Mouse (Mus musculus): Measurements from ENCODE around the gene Raly.
A peak's percentile ranks its signal among the peaks of the same experiment; 100 is the strongest.

The Raly gene

DNA sequence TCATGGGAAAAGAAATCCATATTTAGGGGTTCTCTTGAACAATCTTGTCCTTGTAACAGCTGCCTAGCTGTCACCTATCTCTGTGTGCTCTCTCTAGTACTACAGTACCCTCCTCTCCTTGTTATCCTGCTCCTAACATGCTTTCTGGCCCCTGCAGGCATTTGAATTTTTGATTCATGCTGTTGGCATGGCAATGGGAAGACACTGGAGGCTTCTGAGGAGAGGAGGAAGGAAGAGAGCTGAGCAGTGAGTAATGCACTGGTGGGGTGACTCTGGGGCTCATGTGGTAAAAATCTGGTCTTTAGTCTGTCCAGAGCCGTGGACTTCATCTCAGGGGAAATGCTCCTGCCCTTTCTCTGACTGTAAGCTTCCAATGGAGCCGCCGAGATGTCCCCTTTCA is 5.6 kb upstream of the Raly start:
- DNase-seq = no peak

DNA sequence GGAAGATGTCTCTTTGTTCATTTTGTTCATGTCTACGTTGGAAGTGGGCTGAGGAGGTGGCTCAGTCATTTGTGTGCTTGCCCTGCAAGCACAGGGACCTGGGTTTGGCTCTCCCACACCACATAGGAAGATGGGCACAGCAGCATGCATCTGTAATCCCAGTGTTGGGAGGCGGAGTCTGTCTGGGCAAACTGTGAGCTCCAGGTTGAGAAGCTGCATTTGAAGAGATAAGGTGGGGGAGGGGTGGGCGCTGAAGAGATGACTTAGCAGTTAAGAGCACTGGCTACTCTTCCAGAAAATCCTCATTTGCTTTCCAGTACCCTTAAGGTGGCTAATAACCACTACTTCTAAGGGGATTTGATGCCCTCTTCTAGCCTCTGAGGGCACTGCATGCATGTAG is 4.7 kb upstream of the Raly start:
- DNase-seq = no peak

DNA sequence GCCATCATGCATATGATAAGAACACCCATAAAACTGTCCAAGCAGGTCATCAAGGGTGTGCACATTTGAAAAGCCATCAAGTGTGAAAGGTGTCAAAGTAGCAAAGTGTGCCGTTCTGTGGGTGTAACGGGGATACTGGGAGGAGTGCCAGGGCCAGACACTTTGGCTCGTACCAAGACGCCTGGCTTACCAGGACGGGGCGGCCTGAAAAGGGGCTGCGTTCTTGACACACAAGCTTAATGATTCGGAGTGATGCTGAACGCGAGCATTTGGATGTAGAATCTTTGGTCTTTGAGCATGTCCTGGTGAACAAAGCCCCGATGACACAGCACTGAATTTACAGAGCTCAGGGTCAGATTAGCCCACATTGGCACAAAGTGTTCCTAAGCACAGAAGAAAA is 4.1 kb upstream of the Raly start:
- no peak for DNase-seq

DNA sequence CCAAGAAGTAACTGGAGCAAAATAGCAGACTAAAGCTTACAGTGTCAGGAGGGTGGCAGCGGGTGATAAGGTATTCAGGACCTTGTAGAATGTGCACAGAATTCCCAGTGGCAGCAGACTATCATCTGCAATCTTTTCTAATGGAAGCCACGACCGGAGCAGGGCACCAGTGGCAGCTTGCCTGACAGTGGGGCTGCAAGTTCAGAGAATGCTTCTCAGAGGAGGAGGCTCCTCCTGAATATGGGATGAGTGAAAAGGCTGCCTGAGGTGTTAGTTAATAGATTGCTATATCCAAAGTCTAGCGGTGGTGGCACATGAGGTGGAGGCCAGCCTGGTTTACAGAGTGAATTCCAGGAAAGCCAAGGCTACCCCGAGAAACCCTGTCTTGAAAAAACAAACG is 1.5 kb upstream of the Raly start:
- DNase-seq = no peak

DNA sequence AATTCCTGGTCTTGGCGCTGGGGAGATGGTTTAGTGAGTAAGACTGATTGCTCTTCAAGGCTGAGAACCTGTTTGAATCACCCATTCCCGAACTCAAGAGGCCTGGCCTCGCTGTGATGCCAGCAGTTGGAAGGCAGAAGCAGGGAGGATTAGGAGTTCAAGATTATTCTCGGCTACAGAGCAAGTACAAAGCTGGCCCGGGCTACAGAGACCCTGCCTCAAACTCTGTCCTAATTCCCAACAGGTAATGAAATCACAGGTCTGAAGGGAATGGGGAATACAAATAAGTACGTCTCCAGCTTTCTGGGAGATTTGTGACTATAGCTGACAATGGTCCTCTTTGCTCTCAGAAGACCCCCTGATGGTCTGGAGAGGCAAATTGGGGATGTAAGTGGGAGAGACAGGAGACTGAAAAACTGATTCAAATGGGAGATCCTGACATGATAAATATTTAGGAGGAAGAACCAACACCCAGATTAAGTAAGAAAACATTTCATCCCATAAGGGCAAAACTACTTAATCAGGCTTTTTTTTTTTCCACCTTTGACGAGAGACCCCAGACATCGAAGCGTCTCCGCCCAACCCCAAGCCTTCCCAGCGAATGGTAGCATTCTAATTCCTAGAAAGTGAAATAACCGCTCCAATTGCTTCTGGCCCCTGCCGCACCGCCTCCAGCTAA is 780 bp upstream of the Raly start:
- DNase-seq = no peak

DNA sequence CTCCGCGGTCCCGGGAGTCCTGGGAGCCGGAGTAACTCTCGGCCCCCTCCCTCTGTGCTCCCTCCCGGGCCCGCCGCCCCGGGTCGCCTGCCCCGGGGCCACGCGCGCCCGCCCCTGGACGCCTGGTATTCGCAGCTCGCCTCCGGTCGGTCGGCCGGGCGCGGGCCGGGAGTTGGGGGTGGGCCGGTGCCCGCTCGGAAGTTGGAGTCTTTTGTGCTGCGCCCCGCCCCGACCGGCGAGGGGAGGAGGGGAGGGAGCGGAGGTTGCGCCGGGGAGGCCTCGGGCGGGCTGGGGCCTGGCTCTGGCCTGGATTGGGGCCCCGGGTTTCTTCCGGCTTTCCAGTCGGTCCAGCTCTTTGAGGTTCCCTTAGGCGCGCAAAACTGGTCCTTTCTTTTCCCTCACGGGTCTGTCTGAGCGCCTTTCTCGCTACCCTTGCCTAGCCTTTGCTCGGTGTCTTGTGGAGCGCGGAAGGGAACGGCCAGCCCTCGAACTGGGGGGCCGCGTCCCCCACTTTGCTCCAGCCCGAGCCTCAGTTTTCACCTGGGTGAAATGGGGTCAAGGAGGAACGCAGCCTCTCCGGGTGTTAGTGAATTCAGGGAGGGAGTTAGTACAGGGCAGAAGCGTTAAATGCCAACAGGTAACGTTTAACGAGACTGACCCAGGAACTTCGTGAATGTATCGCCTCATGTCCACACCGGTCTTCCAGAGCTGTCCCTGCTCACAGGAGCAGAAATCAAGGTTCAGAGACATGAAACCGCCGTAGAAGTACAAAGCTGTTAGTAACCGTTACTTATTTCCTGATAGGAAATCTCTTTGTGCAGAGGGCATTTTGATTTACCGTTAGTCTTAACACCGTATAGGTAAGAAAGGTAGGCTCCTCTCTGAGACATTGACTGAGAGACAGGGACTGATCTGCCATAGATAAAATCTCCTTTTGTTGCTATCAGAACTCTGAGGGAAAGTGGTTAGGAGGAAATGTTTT is 1.1 kb downstream of the Raly start:
- peak; percentile 85 for DNase-seq

DNA sequence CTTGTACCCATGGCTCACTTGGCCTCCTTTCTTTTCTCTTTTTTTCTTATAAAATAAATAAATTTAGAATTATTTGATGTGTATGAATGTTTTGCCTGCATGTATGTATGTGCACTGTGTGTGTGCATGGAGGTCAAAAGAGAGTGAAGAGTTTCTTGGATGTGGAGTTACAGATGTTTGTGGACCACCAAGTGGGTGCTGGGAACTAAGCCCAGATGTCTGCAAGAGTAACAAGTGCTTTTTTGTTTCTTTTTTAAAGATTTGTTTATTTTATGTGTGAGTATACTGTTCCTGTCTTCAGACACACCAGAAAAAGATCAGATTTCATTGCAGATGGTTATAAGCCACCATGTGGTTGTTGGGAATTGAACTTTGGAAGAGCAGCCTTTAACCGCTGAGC is 12.5 kb downstream of the Raly start:
- DNase-seq = no peak

DNA sequence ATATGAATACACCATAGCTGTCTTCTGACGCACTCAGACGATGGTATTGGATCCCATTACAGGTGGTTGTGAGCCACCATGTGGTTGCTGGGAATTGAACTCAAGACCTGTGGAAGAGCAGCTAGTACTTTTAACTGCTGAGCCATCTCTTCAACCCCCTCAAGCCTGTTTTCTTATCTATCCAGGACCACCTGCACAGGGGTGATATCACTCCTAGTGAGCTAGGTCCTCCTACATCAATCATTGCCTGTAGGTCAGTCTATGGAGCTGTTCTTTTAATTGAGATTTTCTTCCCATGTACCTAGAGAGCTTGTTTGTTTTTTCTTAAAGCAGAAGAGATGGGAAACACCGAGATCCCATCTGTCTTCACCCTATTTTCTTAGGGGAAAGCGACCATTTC is 12.9 kb downstream of the Raly start:
- no peak for DNase-seq

DNA sequence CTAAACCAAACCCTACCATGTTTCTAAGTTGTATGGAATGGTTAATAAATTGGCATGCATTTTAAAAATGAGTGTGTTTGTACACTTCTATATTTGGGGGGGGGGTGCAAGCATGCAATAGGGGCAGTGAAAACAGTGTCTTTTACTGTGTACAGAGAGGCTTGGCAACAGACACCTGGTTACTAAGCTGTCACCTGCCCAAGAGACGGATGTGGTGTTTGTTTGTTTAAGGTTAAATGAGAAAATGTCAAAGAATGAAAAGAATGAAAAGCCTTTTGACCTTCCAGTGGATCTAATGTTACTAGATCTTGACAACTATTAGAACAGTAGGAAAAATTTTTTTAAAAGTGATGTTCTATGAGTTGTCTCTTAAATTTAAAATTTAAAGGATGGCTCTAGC is 16.8 kb downstream of the Raly start:
- DNase-seq = no peak

DNA sequence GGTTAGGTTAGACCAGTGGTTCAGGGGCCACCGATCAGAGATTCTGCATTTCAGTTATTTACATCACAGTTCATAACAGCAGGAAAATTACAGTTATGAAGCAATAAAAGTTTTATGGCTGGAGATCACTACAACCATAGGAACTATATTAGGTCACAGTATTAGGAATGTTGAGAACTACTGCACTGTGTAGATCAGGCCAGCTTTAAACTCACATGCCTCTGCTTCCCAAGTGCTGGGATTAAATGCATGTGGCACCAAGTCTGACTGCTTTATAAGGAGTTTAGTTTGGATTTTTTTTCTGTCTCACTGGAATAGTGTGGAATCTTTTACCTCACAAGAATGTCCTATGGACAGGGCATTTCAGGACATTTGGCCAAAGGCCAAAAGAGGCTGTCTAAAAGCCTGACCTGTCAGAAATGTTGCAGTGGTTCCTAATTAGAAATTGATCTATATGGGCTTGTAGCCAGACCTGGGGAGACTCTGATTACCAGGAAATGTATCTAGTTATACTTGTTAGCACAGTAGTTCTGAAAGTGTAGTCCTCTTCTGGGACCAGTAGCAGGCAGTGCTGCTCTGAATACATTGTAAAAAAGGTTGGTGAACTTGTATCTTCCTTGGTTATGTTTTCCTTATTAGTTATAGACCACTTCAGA is 18.3 kb downstream of the Raly start:
- peak; percentile 63 for DNase-seq

DNA sequence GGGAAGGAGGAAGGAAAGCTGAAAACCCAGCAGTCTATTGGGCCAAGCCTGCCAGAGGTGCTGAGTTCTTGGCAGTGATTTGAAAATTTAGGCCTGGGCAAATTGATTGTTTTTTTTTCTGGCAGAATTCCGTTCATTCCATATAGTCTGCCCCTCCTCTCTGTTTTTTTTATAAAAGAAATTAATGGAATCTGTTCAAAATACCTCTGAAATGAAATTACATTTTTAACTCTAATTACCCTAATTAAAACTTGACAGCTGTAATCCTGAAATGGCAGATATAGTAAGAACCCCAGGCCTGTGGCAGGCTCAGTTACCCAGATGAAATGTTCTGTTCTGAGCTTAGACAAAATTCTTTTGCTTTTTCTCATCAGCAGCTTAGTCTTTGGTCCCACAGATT is 19.9 kb downstream of the Raly start:
- no peak for DNase-seq

DNA sequence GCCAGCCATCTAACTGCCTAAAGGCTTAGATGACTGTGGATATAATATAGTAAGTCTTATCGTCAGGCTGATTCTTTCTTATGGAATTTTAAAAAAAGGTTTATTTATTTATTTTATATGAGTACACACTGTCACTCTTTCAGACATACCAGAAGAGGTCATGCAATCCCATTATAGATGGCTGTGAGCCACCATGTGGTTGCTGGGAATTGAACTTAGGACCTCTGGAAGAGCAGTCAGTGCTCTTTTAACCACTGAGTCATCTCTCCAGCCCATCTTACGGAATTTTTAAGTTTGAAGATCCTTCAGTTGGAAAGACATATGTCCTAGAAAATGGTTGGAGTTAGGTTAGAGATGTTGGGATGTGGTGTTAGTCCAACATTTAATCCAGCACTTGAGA is 22.5 kb downstream of the Raly start:
- no peak for DNase-seq

DNA sequence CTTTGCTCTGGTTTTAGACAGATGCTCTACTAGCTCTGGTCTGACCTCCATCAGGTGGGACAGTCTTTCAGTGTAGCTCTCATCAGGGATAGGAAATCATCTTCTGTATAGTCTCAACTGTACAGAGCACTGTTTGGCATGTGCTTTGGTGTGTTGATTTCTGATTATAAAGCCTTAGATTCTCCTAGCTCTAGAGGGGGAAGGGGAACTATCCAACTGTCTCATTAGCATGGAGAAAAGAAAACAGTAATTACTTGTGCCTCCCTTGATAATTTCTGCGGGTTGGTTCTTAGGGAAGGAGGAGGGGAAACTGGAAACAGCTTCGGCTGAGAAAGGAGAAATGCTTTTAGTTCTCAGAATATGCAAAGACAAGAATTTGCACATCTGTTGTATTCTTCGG is 26.2 kb downstream of the Raly start:
- DNase-seq = no peak

DNA sequence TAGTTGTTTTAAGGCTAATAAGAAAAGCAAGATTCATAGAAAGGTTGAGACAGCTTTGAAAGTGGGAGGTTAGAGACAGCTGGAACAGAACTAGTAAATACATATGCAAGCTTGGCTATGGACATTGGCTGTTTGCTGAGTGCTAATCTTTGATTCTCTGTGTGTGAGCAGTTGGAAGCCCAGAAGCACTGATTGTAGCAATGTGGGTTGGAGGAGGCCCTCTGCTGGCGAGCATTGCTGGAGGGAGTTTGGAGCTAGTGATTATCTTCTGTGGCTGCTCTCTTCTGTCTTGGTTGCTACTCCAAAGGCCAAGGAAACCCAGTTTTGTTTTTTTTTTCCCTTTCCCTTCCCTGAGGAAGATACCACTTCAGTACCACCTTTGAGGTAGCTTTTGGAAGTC is 26.9 kb downstream of the Raly start:
- peak; percentile 53 for DNase-seq

DNA sequence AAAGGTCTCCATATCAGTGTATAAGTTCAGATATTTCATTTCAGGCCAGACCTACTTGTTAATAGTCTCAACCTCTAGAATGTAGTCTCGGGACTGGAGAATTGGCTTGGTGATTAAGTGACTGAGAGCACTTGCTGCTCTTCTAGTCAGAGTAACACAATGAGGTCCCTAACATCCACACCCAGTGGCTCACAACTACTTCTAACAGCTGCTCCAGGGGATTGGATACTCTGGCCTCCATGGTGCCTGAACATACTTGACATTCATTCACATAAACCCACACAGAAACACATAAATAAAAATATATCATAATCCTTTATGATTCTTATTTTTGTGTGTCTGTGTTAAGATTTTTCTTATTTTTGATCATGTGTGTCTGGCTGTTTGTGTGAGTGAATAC is 27.7 kb downstream of the Raly start:
- DNase-seq = no peak

DNA sequence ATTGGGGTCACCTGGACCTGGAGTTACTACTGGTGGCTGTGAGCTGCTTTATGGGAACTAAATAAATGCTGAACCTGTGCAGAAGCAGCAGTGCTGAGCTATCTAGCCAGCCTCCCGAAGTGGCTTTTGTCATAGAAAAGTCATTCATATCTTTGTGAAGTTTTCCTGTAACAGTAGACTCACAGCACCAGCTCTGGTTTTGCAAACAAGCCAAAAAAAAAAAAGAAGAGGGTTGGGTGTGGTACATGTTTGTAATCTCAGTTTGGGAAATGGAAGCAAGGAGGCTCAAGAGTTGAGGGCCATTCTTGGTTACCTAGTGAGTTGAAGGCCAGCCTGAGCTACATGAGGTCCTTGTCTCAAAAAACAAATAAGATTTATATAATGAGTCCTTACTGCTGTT is 29.4 kb downstream of the Raly start:
- no peak for DNase-seq

DNA sequence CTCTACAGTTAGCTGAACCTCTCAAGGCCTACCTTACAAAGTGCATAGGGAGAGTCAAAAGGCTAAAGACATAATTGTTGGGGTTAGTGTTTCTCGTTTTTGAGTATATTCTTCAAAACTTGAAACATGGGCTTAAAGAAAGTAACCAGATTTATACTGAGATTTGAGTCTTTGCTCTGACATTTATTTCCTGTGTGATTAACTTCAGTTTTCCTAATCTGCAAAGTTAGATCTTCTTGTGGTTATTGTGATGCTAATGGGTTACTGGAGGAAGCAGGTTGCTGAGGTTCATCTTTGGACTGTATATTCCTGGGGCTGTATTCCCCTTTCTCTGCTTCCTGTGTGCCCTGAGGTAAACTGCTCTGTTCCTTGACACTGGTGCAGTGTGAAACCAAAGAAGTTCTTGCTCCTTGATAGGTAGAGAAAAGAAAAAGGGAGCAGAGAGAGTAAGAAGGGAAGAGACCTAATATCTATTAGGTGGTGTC is 35.2 kb downstream of the Raly start:
- DNase-seq = no peak

DNA sequence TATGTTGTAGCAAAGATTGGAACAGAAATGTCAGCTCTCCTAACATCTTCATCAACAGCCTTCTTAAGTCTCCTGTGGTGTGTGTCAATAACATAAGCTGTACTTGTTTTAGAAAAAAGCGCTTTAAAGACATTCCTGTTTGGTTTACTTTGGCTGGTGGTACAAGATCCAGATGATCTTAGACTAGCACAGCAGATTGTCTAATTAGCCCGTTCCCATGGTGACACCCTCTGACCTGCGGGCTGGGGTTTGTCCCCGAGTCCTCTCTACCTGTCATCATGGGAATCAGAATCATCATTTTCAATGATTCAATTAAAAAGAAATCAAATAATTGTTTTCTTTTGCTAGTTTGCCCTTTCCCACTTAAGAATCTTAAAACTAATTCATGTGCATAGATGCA is 36.6 kb downstream of the Raly start:
- DNase-seq = peak; percentile 28

DNA sequence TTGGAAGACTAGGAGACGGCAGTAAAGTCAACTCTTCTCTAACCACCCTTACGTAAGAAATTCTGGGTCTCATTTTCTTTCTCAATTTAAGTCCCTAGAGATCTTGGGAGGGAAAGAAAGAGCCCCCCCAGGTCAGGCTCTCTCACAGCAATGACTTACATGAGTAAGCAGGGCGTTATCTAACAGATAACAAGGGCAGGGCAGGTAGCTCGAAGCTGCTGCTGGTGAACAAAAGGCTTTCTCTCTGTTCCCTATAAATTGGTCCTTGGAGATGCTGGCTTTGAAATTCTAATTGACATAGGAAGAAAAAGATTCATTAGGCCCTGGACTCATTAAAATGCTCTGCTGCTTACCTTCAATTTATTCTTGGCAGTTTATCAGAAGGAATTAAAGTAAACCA is 41.6 kb downstream of the Raly start:
- DNase-seq = no peak

DNA sequence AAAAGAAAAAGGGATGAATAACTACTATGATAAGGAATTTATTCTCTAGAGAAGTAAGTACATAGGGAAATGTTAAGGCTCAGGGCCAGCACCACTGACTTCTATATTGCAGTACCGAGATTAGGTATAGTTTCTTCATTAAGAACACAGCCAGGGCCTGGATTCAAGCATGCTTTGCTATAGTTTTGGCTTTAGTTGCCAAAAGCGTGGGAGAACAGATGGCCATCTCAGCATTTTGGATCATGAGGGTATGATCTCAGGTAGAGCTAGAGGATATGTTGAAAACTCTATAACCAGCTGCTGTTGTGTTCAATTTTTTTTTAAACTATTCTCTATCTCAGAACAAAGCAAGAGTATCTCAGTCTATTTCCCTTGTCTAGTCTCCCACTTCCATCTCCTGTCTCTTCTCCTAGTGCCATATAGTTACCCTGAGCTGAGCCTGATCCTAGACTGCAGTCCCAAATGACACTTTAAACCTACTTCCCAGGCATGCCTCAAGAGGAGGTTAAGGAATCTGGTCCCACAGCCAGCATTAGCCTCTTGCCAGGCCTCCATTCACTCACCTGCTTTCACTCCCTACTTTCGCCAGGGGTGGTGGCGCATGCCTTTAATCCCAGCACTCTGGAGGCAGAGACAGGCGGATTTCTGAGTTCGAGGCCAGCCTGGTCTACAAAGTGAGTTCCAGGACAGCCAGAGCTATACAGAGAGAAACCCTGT is 43.4 kb downstream of the Raly start:
- DNase-seq = no peak

DNA sequence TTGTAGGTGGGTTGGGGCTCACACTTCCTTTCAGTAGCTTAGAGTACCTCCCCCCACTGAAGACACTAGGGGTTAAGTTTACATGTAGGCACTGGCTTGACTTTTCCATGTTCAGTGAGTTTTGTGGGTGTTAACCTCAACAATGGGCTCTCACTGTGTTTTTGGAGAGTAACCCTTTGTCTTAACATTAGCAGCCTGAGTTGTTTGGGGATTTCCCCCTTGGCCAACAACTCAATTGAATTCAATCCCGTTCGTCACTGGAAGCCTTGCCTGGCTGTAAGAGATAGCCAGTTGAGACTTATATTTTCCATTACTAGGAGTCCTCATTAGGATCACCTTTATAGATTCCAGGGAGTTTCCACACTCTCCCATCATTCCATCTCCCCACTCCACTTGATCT is 45.6 kb downstream of the Raly start:
- no peak for DNase-seq

DNA sequence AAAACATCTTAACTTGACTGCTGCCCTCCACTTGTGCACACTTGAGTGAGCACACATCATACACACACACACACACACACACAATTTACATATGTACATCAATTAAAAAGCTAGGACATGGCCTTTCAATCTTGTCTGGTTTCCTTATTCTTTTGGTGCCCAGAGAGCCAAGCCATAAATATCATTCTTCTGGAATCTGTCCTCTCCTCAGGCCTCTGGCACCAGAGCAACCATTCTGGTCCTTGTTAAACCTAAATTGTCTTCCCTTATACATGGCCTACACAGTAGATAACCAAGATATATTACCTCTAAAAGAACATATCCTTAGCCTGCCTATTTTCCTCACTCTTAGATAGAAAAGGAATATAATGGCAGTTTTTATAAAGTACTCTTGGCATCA is 57.2 kb downstream of the Raly start:
- no peak for DNase-seq

DNA sequence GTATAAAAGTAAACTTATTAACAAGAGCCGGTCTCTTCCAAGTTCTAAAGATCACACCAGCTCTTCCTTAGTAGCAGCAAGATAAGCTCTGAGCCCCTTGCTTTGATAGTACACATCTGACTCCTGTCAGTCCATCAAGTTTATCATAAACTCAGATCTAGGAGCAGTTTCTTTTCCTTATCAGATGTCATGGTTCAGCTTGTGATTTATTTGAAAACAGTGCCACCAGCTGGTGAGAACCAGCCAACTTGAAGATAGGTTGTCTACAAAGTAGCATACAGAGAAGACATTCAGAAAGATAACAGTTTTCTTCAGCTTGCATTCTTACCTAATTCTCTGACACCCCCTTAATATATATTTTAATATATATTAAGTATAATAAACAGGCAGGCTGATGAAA is 64.5 kb downstream of the Raly start:
- peak; percentile 78 for DNase-seq

All from kidney, adult 9 months (tissue).